Mouse (Mus musculus) retina, embryonic 14.5 days (tissue): Measurements from ENCODE around the gene Lhx6.

Source experiments
- DNase-seq: peaks from one replicate; pipeline ENCODE4 v3.0.0-alpha.2; 2015; ENCODE audit warnings: low spot score

The Lhx6 gene

GRCm38 (mm10) chr2:36035413-36036081, 69.7 kb downstream of the Lhx6 start:
- no peak for DNase-seq

DNA sequence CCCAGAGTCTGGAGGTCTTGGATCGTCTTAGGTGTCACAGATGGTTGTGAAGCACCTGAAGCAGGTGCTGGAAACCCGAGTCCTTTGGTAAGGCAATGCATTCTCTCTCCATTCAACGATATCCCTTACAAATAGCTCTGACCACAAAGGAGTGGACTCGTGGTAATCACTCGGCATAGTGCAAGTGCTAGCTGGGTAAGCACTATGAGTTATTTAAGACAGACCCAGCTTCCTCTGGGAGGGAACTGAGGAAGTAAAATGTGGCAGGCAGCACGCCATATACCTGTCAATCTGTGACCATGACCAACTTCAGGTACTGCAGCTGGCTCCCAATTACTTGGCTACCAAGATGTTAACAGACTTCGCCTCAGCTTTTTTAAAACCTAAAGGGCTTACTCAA, 70.3 kb downstream of the Lhx6 start:
- DNase-seq: no peak

- DNase-seq: no peak
Observed at GRCm38 (mm10) chr2:36033966-36034365, 71.2 kb downstream of the Lhx6 start.

GRCm38 (mm10) chr2:36032884-36033283, 72.3 kb downstream of the Lhx6 start:
- no peak for DNase-seq
